In the genomic region with DNA sequence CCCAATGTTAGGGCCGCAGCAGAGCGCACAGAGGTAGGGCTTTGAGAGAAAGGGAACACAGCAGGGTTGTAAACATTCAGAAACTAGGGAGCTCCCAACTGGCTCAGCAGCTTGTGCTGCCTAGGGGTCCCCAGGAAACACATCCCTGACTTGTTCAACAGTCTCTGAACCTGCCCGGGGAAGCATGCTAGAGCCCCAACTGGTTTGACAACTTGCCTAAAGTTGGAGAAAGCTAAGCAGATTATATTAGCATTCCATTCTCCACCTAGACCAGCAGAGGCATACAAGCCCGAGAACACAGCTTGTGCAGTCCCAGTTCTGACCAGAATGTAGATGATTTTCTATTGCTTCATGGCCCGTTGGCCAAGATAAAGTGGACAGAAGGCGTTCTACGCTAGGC, we compare ENCODE assay signal across 13 mouse cellular contexts. TPM values are rescaled to one million over a fixed set of nuclear protein-coding genes. Genes with fewer than 3 reads are reported as not detected.
A peak's percentile ranks its signal among the peaks of the same experiment; 100 is the strongest.
DNase-seq lines count a peak whose midpoint lies in the region; ATAC-seq and TF ChIP-seq lines count a peak whose summit lies in the region.
"Had no signal": no experiment of that assay in that cellular context is flagged by ENCODE, and none has a peak within 500 bp of the region (broad histone marks: within the 10 kb centered on the region; RNA-seq: fewer than 3 reads in every experiment).

No protein-coding gene starts in this region.

- no peak overlapping the region for H3K4me2 ChIP-seq in midbrain, postnatal 0 days (ENCODE audit: low read depth, low read length, poor library complexity, severe bottlenecking)
- H3K4me2 ChIP-seq in midbrain, embryonic 11.5 days: no peak overlapping the region
- H3K4me2 ChIP-seq in lung, embryonic 15.5 days: no peak overlapping the region

- ATAC-seq in midbrain, postnatal 0 days (ENCODE audit: low FRiP score): no peak
- ATAC-seq in midbrain, embryonic 11.5 days (ENCODE audit: low FRiP score): no peak
- peak; percentile 86 for ATAC-seq in lung, embryonic 15.5 days (ENCODE audit: borderline replicate concordance, extremely low read depth, low FRiP score, low TSS enrichment)

- 72% methylated on average over 7 of the region's 7 CpGs for WGBS in midbrain, postnatal 0 days
- 66% methylated on average over 7 of the region's 7 CpGs for WGBS in midbrain, embryonic 11.5 days
- 58% methylated on average over 7 of the region's 7 CpGs for WGBS in kidney, adult 2 months
- WGBS in lung, embryonic 15.5 days: 66% methylated on average over 7 of the region's 7 CpGs

- H3K9ac ChIP-seq in midbrain, postnatal 0 days (replicated peaks; ENCODE audit: low read length, poor library complexity, severe bottlenecking): no peak overlapping the region
- no peak overlapping the region for H3K9ac ChIP-seq in midbrain, embryonic 11.5 days (ENCODE audit: low read length)
- no peak overlapping the region for H3K9ac ChIP-seq in lung, embryonic 15.5 days

- no peaks in the 10 kb centered on the region for H3K9me3 ChIP-seq in midbrain, postnatal 0 days (ENCODE audit: low read length)
- H3K9me3 ChIP-seq in midbrain, embryonic 11.5 days (ENCODE audit: control insufficient read depth, low read length): no peaks in the 10 kb centered on the region
- H3K9me3 ChIP-seq in lung, embryonic 15.5 days: no peaks in the 10 kb centered on the region

- H3K27me3 ChIP-seq in midbrain, postnatal 0 days (ENCODE audit: insufficient read depth, low read length): no peaks in the 10 kb centered on the region
- no peaks in the 10 kb centered on the region for H3K27me3 ChIP-seq in midbrain, embryonic 11.5 days (ENCODE audit: control insufficient read depth, insufficient read depth, low read length)
- H3K27me3 ChIP-seq in kidney, adult 2 months (replicated peaks; ENCODE audit: control insufficient read depth, insufficient read depth, low read length): no peaks in the 10 kb centered on the region
- no peaks in the 10 kb centered on the region for H3K27me3 ChIP-seq in lung, embryonic 15.5 days

- no peaks in the 10 kb centered on the region for H3K36me3 ChIP-seq in midbrain, postnatal 0 days (ENCODE audit: insufficient read depth, low read length)
- H3K36me3 ChIP-seq in midbrain, embryonic 11.5 days (ENCODE audit: control insufficient read depth, insufficient read depth, low read length): no peaks in the 10 kb centered on the region
- H3K36me3 ChIP-seq in kidney, adult 2 months (ENCODE audit: control insufficient read depth, insufficient read depth, low read length): no peaks in the 10 kb centered on the region
- H3K36me3 ChIP-seq in lung, embryonic 15.5 days: no peaks in the 10 kb centered on the region

- DNase-seq in midbrain, postnatal 0 days (ENCODE audit: low spot score): no peak
- DNase-seq in midbrain, embryonic 11.5 days (ENCODE audit: low spot score, missing footprints): no peak
- peak; percentile 36 for DNase-seq in kidney, adult 2 months
- peak; percentile 44 for DNase-seq in urinary bladder, postnatal 25 days (ENCODE audit: low spot score)
- DNase-seq in thymus, postnatal 14 days: no peak
- DNase-seq in spleen, postnatal 14 days (ENCODE audit: low spot score in 2 of 2): no peak
- DNase-seq in c-Kit-positive CD71-positive TER-119-positive erythroid progenitor cells, embryonic 14.5 days (ENCODE audit: low spot score): no peak

- TF ChIP-seq CTCF in midbrain, postnatal 0 days (IDR thresholded peaks at IDR 0.05): peak; percentile 25
- TF ChIP-seq CTCF in kidney, adult 2 months (conservative IDR thresholded peaks at IDR 0.05; ENCODE audit: insufficient read depth, insufficient read length, low read depth, low read length): no peak; the same call in 1 of the 2 replicates

- TF ChIP-seq POLR2A in kidney, adult 2 months (IDR thresholded peaks at IDR 0.05; ENCODE audit: low read depth, low read length): no peak

- H3K4me3 ChIP-seq in midbrain, postnatal 0 days (ENCODE audit: low read depth, low read length): no peak overlapping the region
- no peak overlapping the region for H3K4me3 ChIP-seq in midbrain, embryonic 11.5 days (ENCODE audit: low read depth, low read length)
- no peak overlapping the region for H3K4me3 ChIP-seq in kidney, adult 2 months (ENCODE audit: insufficient read depth, low read depth, low read length)
- no peak overlapping the region for H3K4me3 ChIP-seq in lung, embryonic 15.5 days
- H3K4me3 ChIP-seq: erythroblast, embryonic 14.5 days; left cerebral cortex, adult 2 months had no signal

- H3K27ac ChIP-seq in midbrain, postnatal 0 days (ENCODE audit: low read depth, low read length): no peak overlapping the region
- H3K27ac ChIP-seq in midbrain, embryonic 11.5 days (ENCODE audit: low read depth, low read length): no peak overlapping the region
- H3K27ac ChIP-seq in kidney, adult 2 months (ENCODE audit: insufficient read depth, low read depth, low read length): no peak overlapping the region
- H3K27ac ChIP-seq in lung, embryonic 15.5 days: peak overlapping the region; percentile 83
- H3K27ac ChIP-seq: left cerebral cortex, adult 2 months had no signal

- no peaks in the 10 kb centered on the region for H3K4me1 ChIP-seq in midbrain, postnatal 0 days (ENCODE audit: insufficient read depth, low read length)
- no peaks in the 10 kb centered on the region for H3K4me1 ChIP-seq in midbrain, embryonic 11.5 days (ENCODE audit: control insufficient read depth, insufficient read depth, low read length)
- H3K4me1 ChIP-seq in kidney, adult 2 months (ENCODE audit: control insufficient read depth, insufficient read depth, low read length): no peaks in the 10 kb centered on the region
- H3K4me1 ChIP-seq in lung, embryonic 15.5 days: peaks cover 13% of the 10 kb centered on the region

RNA-seq across cellular contexts. Expression of a gene that starts 49.6 kb away (rescaled TPM):
- 0.14 TPM in 1 of 2 replicates, not detected in the other for total RNA-seq in midbrain, postnatal 0 days (2014; rRNA removed)
- not detected in 2 replicates for polyA plus RNA-seq in midbrain, postnatal 0 days (2015; fragmentation: Nextera tagmentation; extraction: Ambion mirVana)
- polyA plus RNA-seq in midbrain, embryonic 11.5 days (2014; fragmentation: Nextera tagmentation; extraction: Ambion mirVana): 0.12 TPM in 1 of 2 replicates, not detected in the other
- 0.03 TPM in 1 of 2 replicates, not detected in the other for polyA plus RNA-seq in kidney, adult 2 months (2012; rRNA removed)
- 0.09 TPM in 1 of 2 replicates, not detected in the other for polyA plus RNA-seq in lung, embryonic 15.5 days (2015; fragmentation: Nextera tagmentation; extraction: Ambion mirVana)
- total RNA-seq: hematopoietic stem cell, adult 5-6 weeks; left cerebral cortex, adult 2 months had no signal
- polyA plus RNA-seq: erythroblast, embryonic 14.5 days; neural tube, embryonic 11.5 days had no signal

RNA-seq across cellular contexts. Expression of a gene that starts 49.6 kb away (rescaled TPM):
- not detected in 2 replicates for total RNA-seq in midbrain, postnatal 0 days (2014; rRNA removed)
- not detected in 2 replicates for polyA plus RNA-seq in midbrain, postnatal 0 days (2015; fragmentation: Nextera tagmentation; extraction: Ambion mirVana)
- 0.20 and 0.40 TPM in 2 replicates for polyA plus RNA-seq in midbrain, embryonic 11.5 days (2014; fragmentation: Nextera tagmentation; extraction: Ambion mirVana)
- not detected in 2 replicates for polyA plus RNA-seq in kidney, adult 2 months (2012; rRNA removed)
- polyA plus RNA-seq in lung, embryonic 15.5 days (2015; fragmentation: Nextera tagmentation; extraction: Ambion mirVana): not detected in 2 replicates
- total RNA-seq: gastrocnemius, adult 8-10 months; left cerebral cortex, adult 2 months had no signal
- polyA plus RNA-seq: erythroblast, embryonic 14.5 days; neural tube, embryonic 11.5 days had no signal

Comparison
In these comparisons a context has a peak if more than half of its experiments do, and no peak if none do; other contexts are left out.
1. DNase-seq: peak in kidney, adult 2 months (single experiment) and urinary bladder, postnatal 25 days (single experiment); none in midbrain, postnatal 0 days (single experiment), midbrain, embryonic 11.5 days (single experiment), thymus, postnatal 14 days (single experiment), spleen, postnatal 14 days (0 of 2) and c-Kit-positive CD71-positive TER-119-positive erythroid progenitor cells, embryonic 14.5 days (single experiment).